Mouse (Mus musculus) lung, adult 2 months (tissue): Measurements from ENCODE around the gene Nkx2-5.

ENCODE experiments used
- CTCF ChIP-seq: fragments of 200-500 bp; IDR thresholded peaks from 2 replicates; pipeline ENCODE4 v1.5.1; 2011; ENCODE audit warnings: mild to moderate bottlenecking, low read length, control low read depth; ENCODE audit not compliant: insufficient read depth
- POLR2A ChIP-seq: fragments of 200-500 bp; IDR thresholded peaks from 2 replicates; pipeline ENCODE4 v1.6.1; 2011; ENCODE audit warnings: low read depth, mild to moderate bottlenecking, control low read depth, low read length, borderline replicate concordance; ENCODE audit errors: extremely low read depth

GRCm38 (mm10) chr17:26849746-26850357 is 5.0 kb upstream of the Nkx2-5 start:
- no peak for TF ChIP-seq CTCF
- no peak for TF ChIP-seq POLR2A
